Mouse (Mus musculus): ENCODE results near the gene Ddit4l.

GRCm38 (mm10) chr3:137641238-137641637 is 19.8 kb downstream of the Ddit4l start:
- no peak for TF ChIP-seq CTCF (conservative IDR thresholded peaks at IDR 0.05 in 1 of 2, IDR thresholded peaks at IDR 0.05 in 1 of 2; ENCODE audit: low read depth in 2 of 2, low read length in 2 of 2)
- TF ChIP-seq POLR2A (IDR thresholded peaks at IDR 0.05; ENCODE audit: low read depth, low read length), result no peak
- no peak for TF ChIP-seq JUND (conservative IDR thresholded peaks at IDR 0.05; ENCODE audit: low read depth, low read length)
- TF ChIP-seq HCFC1 (IDR thresholded peaks at IDR 0.05; ENCODE audit: low read depth, low read length), result no peak
- no peak for TF ChIP-seq EP300 (IDR thresholded peaks at IDR 0.05; ENCODE audit: low read length)
- no peak for TF ChIP-seq ZMIZ1 (IDR thresholded peaks at IDR 0.05; ENCODE audit: low read depth, low read length)
- no peak for TF ChIP-seq TCF12 (IDR thresholded peaks at IDR 0.05; ENCODE audit: low read depth, low read length)
